ENCODE assay signal across 13 mouse cellular contexts in genomic region chr16:95798582-95798981, GRCm38 (mm10).
DNase-seq lines count a peak whose midpoint lies in the region; ATAC-seq and TF ChIP-seq lines count a peak whose summit lies in the region.
"Had no signal": no experiment of that assay in that cellular context is flagged by ENCODE, and none has a peak within 500 bp of the region (broad histone marks: within the 10 kb centered on the region; RNA-seq: fewer than 3 reads in every experiment).

No protein-coding gene starts in this region.

- TF ChIP-seq CTCF in hindbrain, postnatal 0 days (IDR thresholded peaks at IDR 0.05; ENCODE audit: low read depth) = no peak

- peaks cover 5% of the 10 kb centered on the region; the same call in 1 of the 2 replicates for H3K4me1 ChIP-seq in hindbrain, postnatal 0 days (ENCODE audit: insufficient read depth, low read length)
- no peaks in the 10 kb centered on the region for H3K4me1 ChIP-seq in hindbrain, embryonic 11.5 days (replicated peaks; ENCODE audit: control insufficient read depth, insufficient read depth, low read length)
- peaks cover 12% of the 10 kb centered on the region for H3K4me1 ChIP-seq in kidney, embryonic 15.5 days

- 41% methylated on average over 9 of the region's 9 CpGs for WGBS in hindbrain, postnatal 0 days
- 67% methylated on average over 9 of the region's 9 CpGs for WGBS in hindbrain, embryonic 11.5 days
- WGBS in kidney, embryonic 15.5 days = 43% methylated on average over 9 of the region's 9 CpGs

- no peaks in the 10 kb centered on the region for H3K9me3 ChIP-seq in hindbrain, postnatal 0 days (ENCODE audit: low read length)
- H3K9me3 ChIP-seq in hindbrain, embryonic 11.5 days (ENCODE audit: control insufficient read depth, low read length) = no peaks in the 10 kb centered on the region
- H3K9me3 ChIP-seq in kidney, embryonic 15.5 days (replicated peaks) = no peaks in the 10 kb centered on the region; the same call in 1 of the 2 replicates
- H3K9me3 ChIP-seq: heart, embryonic 15.5 days had no signal

- no peaks in the 10 kb centered on the region for H3K36me3 ChIP-seq in hindbrain, postnatal 0 days (ENCODE audit: insufficient read depth, low read length)
- H3K36me3 ChIP-seq in hindbrain, embryonic 11.5 days (ENCODE audit: control insufficient read depth, insufficient read depth, low read length) = no peaks in the 10 kb centered on the region
- no peaks in the 10 kb centered on the region for H3K36me3 ChIP-seq in kidney, embryonic 15.5 days
- H3K36me3 ChIP-seq: heart, embryonic 15.5 days had no signal

- H3K9ac ChIP-seq in hindbrain, postnatal 0 days (replicated peaks; ENCODE audit: low read length) = no peak overlapping the region
- H3K9ac ChIP-seq in hindbrain, embryonic 11.5 days (ENCODE audit: low read depth, low read length) = no peak overlapping the region
- no peak overlapping the region for H3K9ac ChIP-seq in kidney, embryonic 15.5 days
- H3K9ac ChIP-seq: heart, embryonic 15.5 days had no signal

- ATAC-seq in hindbrain, postnatal 0 days = peak; percentile 55; the same call in 1 of the 2 replicates
- no peak for ATAC-seq in hindbrain, embryonic 11.5 days (ENCODE audit: low FRiP score)
- ATAC-seq in kidney, embryonic 15.5 days (replicated peaks; ENCODE audit: low FRiP score) = no peak

- H3K4me2 ChIP-seq in hindbrain, postnatal 0 days (ENCODE audit: low read depth, low read length) = no peak overlapping the region
- H3K4me2 ChIP-seq in hindbrain, embryonic 11.5 days (replicated peaks; ENCODE audit: low read depth, low read length) = no peak overlapping the region
- H3K4me2 ChIP-seq in kidney, embryonic 15.5 days = no peak overlapping the region
- H3K4me2 ChIP-seq: heart, embryonic 15.5 days had no signal

- no peak overlapping the region for H3K4me3 ChIP-seq in hindbrain, postnatal 0 days (ENCODE audit: low read length)
- no peak overlapping the region for H3K4me3 ChIP-seq in hindbrain, embryonic 11.5 days (ENCODE audit: low read depth, low read length)
- H3K4me3 ChIP-seq in kidney, embryonic 15.5 days (replicated peaks) = no peak overlapping the region
- H3K4me3 ChIP-seq: heart, embryonic 15.5 days had no signal

- peak; percentile 47 for DNase-seq in hindbrain, postnatal 0 days (ENCODE audit: low spot score)
- no peak for DNase-seq in hindbrain, embryonic 11.5 days (ENCODE audit: low spot score)
- DNase-seq in CD4-positive, CD25-positive, alpha-beta regulatory T cell, adult 2 months (ENCODE audit: low read depth, low spot score) = peak; percentile 92
- peak; percentile 85 for DNase-seq in brain, adult 2 months (ENCODE audit: low read depth, low spot score)
- DNase-seq in naive thymus-derived CD4-positive, alpha-beta T cell, adult 2 months (ENCODE audit: low read depth) = peak; percentile 86
- no peak for DNase-seq in adrenal gland, adult 18-20 months (ENCODE audit: low spot score in 2 of 2)
- no peak for DNase-seq in adrenal gland, postnatal 14 days
- DNase-seq: cerebellum, adult 2 months; gastrocnemius, postnatal 36 days; kidney, postnatal 4 days; lung, adult 18-20 months had no signal

- H3K27ac ChIP-seq in hindbrain, postnatal 0 days = no peak overlapping the region
- no peak overlapping the region for H3K27ac ChIP-seq in hindbrain, embryonic 11.5 days (ENCODE audit: low read depth, low read length)
- H3K27ac ChIP-seq in kidney, embryonic 15.5 days = no peak overlapping the region
- H3K27ac ChIP-seq: heart, embryonic 15.5 days had no signal

- no peaks in the 10 kb centered on the region for H3K27me3 ChIP-seq in hindbrain, postnatal 0 days (ENCODE audit: insufficient read depth, low read length)
- H3K27me3 ChIP-seq in hindbrain, embryonic 11.5 days (ENCODE audit: control insufficient read depth, insufficient read depth, low read length) = no peaks in the 10 kb centered on the region
- no peaks in the 10 kb centered on the region for H3K27me3 ChIP-seq in kidney, embryonic 15.5 days
- H3K27me3 ChIP-seq: heart, embryonic 15.5 days had no signal

Comparison
In these comparisons a context has a peak if more than half of its experiments do, and no peak if none do; other contexts are left out.
1. DNase-seq: peak in hindbrain, postnatal 0 days (single experiment), CD4-positive, CD25-positive, alpha-beta regulatory T cell, adult 2 months (single experiment), brain, adult 2 months (single experiment) and naive thymus-derived CD4-positive, alpha-beta T cell, adult 2 months (single experiment); none in hindbrain, embryonic 11.5 days (single experiment), adrenal gland, adult 18-20 months (0 of 2) and adrenal gland, postnatal 14 days (single experiment).